8 mouse cellular contexts compared by ENCODE assay signal in the genomic region with DNA sequence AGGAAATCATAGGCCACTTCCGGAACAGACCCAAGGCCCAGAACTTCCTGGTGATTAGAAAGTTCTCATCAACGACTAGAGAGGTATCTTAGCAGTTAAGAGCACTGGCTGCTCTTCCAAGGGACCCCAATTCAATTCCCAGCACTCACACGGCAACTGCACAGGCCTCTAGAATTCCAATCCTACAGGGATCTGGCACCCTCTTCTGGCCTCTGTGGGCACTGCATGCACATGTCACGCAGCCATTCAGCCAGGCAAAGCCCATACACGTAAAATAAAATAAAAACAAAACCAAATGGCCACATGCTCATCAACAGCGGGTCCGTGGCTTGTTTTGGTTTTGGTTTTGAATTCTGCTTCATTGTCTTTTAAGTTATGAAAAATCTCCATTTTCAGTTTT.
DNase-seq lines count a peak whose midpoint lies in the region; TF ChIP-seq lines count a peak whose summit lies in the region.
"Had no signal": no experiment of that assay in that cellular context is flagged by ENCODE, and none has a peak within 500 bp of the region (broad histone marks: within the 10 kb centered on the region; RNA-seq: fewer than 3 reads in every experiment).

No protein-coding gene starts in this region.

- H3K27ac ChIP-seq in layer of hippocampus, adult 2 months = no peak overlapping the region
- H3K27ac ChIP-seq: lung, embryonic 15.5 days had no signal

- H3K4me3 ChIP-seq in layer of hippocampus, adult 2 months = no peak overlapping the region
- H3K4me3 ChIP-seq: lung, embryonic 15.5 days had no signal

- intact Hi-C loops in left cerebral cortex, postnatal 25 days (cut with DNase I) = no loop called here

- no peak for DNase-seq in layer of hippocampus, adult 2 months (ENCODE audit: low spot score in 2 of 2)
- DNase-seq in layer of hippocampus, postnatal 14 days (ENCODE audit: low spot score in 2 of 2) = no peak
- peak; percentile 11 for DNase-seq in thymus, postnatal 25 days
- no peak for DNase-seq in thymus, postnatal 0 days (ENCODE audit: low spot score)
- DNase-seq in ZHBTc4 (ENCODE audit: low read depth, low spot score) = peak; percentile 62
- DNase-seq in ovary, postnatal 14 days (ENCODE audit: low spot score) = no peak
- no peak for DNase-seq in left cerebral cortex, postnatal 25 days (ENCODE audit: low spot score in 2 of 2)

- peak; percentile 62 for TF ChIP-seq CTCF in layer of hippocampus, adult 2 months (conservative IDR thresholded peaks at IDR 0.05)

Comparison
In these comparisons a context has a peak if more than half of its experiments do, and no peak if none do; other contexts are left out.
1. DNase-seq: peak in thymus, postnatal 25 days (single experiment) and ZHBTc4 (single experiment); none in layer of hippocampus, adult 2 months (0 of 2), layer of hippocampus, postnatal 14 days (0 of 2), thymus, postnatal 0 days (single experiment), ovary, postnatal 14 days (single experiment) and left cerebral cortex, postnatal 25 days (0 of 2).